In genomic region chr2:154642005-154642459, GRCm38 (mm10) we compare ENCODE assay signal across 18 mouse cellular contexts. TPM values are rescaled to one million over a fixed set of nuclear protein-coding genes. Genes with fewer than 3 reads are reported as not detected.
DNase-seq lines count a peak whose midpoint lies in the region; ATAC-seq and TF ChIP-seq lines count a peak whose summit lies in the region.
"Had no signal": no experiment of that assay in that cellular context is flagged by ENCODE, and none has a peak within 500 bp of the region (broad histone marks: within the 10 kb centered on the region; RNA-seq: fewer than 3 reads in every experiment).

No protein-coding gene starts in this region.

- WGBS in kidney, embryonic 16.5 days = 84% methylated on average over 9 of the region's 9 CpGs
- 56% methylated on average over 9 of the region's 9 CpGs for WGBS in intestine, postnatal 0 days
- WGBS in lung, postnatal 0 days = 70% methylated on average over 9 of the region's 9 CpGs
- WGBS in stomach, postnatal 0 days = 73% methylated on average over 9 of the region's 9 CpGs
- WGBS in neural tube, embryonic 15.5 days = 93% methylated on average over 9 of the region's 9 CpGs

- H3K27ac ChIP-seq in kidney, embryonic 16.5 days (ENCODE audit: low read length) = peak overlapping the region; percentile 89
- no peak overlapping the region for H3K27ac ChIP-seq in intestine, postnatal 0 days (ENCODE audit: low read depth, low read length)
- H3K27ac ChIP-seq in lung, postnatal 0 days (ENCODE audit: low read length) = no peak overlapping the region; the same call in 1 of the 2 replicates
- no peak overlapping the region; the same call in 1 of the 2 replicates for H3K27ac ChIP-seq in stomach, postnatal 0 days (replicated peaks)
- H3K27ac ChIP-seq in neural tube, embryonic 15.5 days (replicated peaks) = no peak overlapping the region
- H3K27ac ChIP-seq: forebrain, embryonic 15.5 days; heart, adult 2 months; hindbrain, embryonic 10.5 days had no signal

- no peak for TF ChIP-seq EP300 in lung, postnatal 0 days (IDR thresholded peaks at IDR 0.05)
- no peak for TF ChIP-seq EP300 in stomach, postnatal 0 days (optimal IDR thresholded peaks at IDR 0.05)

- no peaks in the 10 kb centered on the region for H3K27me3 ChIP-seq in kidney, embryonic 16.5 days (ENCODE audit: insufficient read depth, low read length)
- H3K27me3 ChIP-seq in intestine, postnatal 0 days (replicated peaks; ENCODE audit: control insufficient read depth, insufficient read depth, low read length) = no peaks in the 10 kb centered on the region
- H3K27me3 ChIP-seq in lung, postnatal 0 days (replicated peaks; ENCODE audit: insufficient read depth, low read length) = no peaks in the 10 kb centered on the region
- H3K27me3 ChIP-seq in stomach, postnatal 0 days (ENCODE audit: control insufficient read depth, insufficient read depth, low read length) = no peaks in the 10 kb centered on the region
- H3K27me3 ChIP-seq in neural tube, embryonic 15.5 days (replicated peaks) = no peaks in the 10 kb centered on the region
- H3K27me3 ChIP-seq: forebrain, embryonic 15.5 days; megakaryocyte, embryonic 14.5 days had no signal

- no peak overlapping the region for H3K9ac ChIP-seq in kidney, embryonic 16.5 days (replicated peaks; ENCODE audit: low read length)
- no peak overlapping the region for H3K9ac ChIP-seq in intestine, postnatal 0 days (ENCODE audit: low read depth, low read length)
- H3K9ac ChIP-seq in lung, postnatal 0 days (replicated peaks; ENCODE audit: low read depth) = no peak overlapping the region
- H3K9ac ChIP-seq in stomach, postnatal 0 days (ENCODE audit: low read length) = no peak overlapping the region
- no peak overlapping the region for H3K9ac ChIP-seq in neural tube, embryonic 15.5 days (replicated peaks)
- H3K9ac ChIP-seq: forebrain, embryonic 15.5 days had no signal

- H3K4me3 ChIP-seq in kidney, embryonic 16.5 days (ENCODE audit: low read length) = peak overlapping the region; percentile 11
- no peak overlapping the region for H3K4me3 ChIP-seq in intestine, postnatal 0 days (ENCODE audit: low read depth, low read length)
- H3K4me3 ChIP-seq in lung, postnatal 0 days (ENCODE audit: low read depth, low read length) = no peak overlapping the region
- no peak overlapping the region for H3K4me3 ChIP-seq in stomach, postnatal 0 days (ENCODE audit: low read depth, low read length)
- H3K4me3 ChIP-seq in neural tube, embryonic 15.5 days (replicated peaks) = no peak overlapping the region
- H3K4me3 ChIP-seq: forebrain, embryonic 15.5 days; heart, adult 2 months; hindbrain, embryonic 10.5 days; megakaryocyte, embryonic 14.5 days; myocyte had no signal

- H3K9me3 ChIP-seq in kidney, embryonic 16.5 days (ENCODE audit: low read length) = 0 out of 2 replicates have a peak, but pooled peaks cover 5% of the 10 kb centered on the region
- no peaks in the 10 kb centered on the region for H3K9me3 ChIP-seq in intestine, postnatal 0 days (ENCODE audit: control insufficient read depth)
- peaks cover 3% of the 10 kb centered on the region; the same call in 1 of the 2 replicates for H3K9me3 ChIP-seq in lung, postnatal 0 days (ENCODE audit: low read length)
- H3K9me3 ChIP-seq in stomach, postnatal 0 days (ENCODE audit: control insufficient read depth, low read length) = no peaks in the 10 kb centered on the region
- H3K9me3 ChIP-seq in neural tube, embryonic 15.5 days (replicated peaks) = no peaks in the 10 kb centered on the region
- H3K9me3 ChIP-seq: forebrain, embryonic 15.5 days had no signal

- H3K4me1 ChIP-seq in kidney, embryonic 16.5 days (ENCODE audit: insufficient read depth, low read length) = no peaks in the 10 kb centered on the region
- no peaks in the 10 kb centered on the region for H3K4me1 ChIP-seq in intestine, postnatal 0 days (replicated peaks; ENCODE audit: control insufficient read depth, insufficient read depth, low read length)
- H3K4me1 ChIP-seq in lung, postnatal 0 days (ENCODE audit: insufficient read depth, low read depth, low read length) = no peaks in the 10 kb centered on the region
- no peaks in the 10 kb centered on the region for H3K4me1 ChIP-seq in stomach, postnatal 0 days (replicated peaks; ENCODE audit: control insufficient read depth, insufficient read depth)
- no peaks in the 10 kb centered on the region for H3K4me1 ChIP-seq in neural tube, embryonic 15.5 days
- H3K4me1 ChIP-seq: forebrain, embryonic 15.5 days had no signal

- TF ChIP-seq CTCF in intestine, postnatal 0 days (IDR thresholded peaks at IDR 0.05; ENCODE audit: low read depth) = no peak
- no peak for TF ChIP-seq CTCF in lung, postnatal 0 days (IDR thresholded peaks at IDR 0.05)
- no peak for TF ChIP-seq CTCF in stomach, postnatal 0 days (IDR thresholded peaks at IDR 0.05; ENCODE audit: low read depth)

- peaks cover 24% of the 10 kb centered on the region for H3K36me3 ChIP-seq in kidney, embryonic 16.5 days (ENCODE audit: insufficient read depth, low read length)
- H3K36me3 ChIP-seq in intestine, postnatal 0 days (ENCODE audit: control insufficient read depth, insufficient read depth) = peaks cover 20% of the 10 kb centered on the region
- peaks cover 8% of the 10 kb centered on the region; the same call in 1 of the 2 replicates for H3K36me3 ChIP-seq in lung, postnatal 0 days (ENCODE audit: insufficient read depth, low read length)
- H3K36me3 ChIP-seq in stomach, postnatal 0 days (ENCODE audit: control insufficient read depth, insufficient read depth, low read length) = peaks cover 6% of the 10 kb centered on the region; the same call in 1 of the 2 replicates
- peaks cover 71% of the 10 kb centered on the region for H3K36me3 ChIP-seq in neural tube, embryonic 15.5 days

- H3K4me2 ChIP-seq in kidney, embryonic 16.5 days (replicated peaks; ENCODE audit: low read depth, low read length) = 0 out of 2 replicates have a peak overlapping the region, but pooled peaks have one; percentile 22
- H3K4me2 ChIP-seq in intestine, postnatal 0 days (replicated peaks; ENCODE audit: low read depth) = no peak overlapping the region; the same call in 1 of the 2 replicates
- no peak overlapping the region for H3K4me2 ChIP-seq in lung, postnatal 0 days (replicated peaks; ENCODE audit: low read depth, low read length)
- H3K4me2 ChIP-seq in stomach, postnatal 0 days (replicated peaks; ENCODE audit: low read depth) = no peak overlapping the region
- H3K4me2 ChIP-seq in neural tube, embryonic 15.5 days = no peak overlapping the region
- H3K4me2 ChIP-seq: forebrain, embryonic 15.5 days had no signal

- no peak for DNase-seq in kidney, postnatal 36 days
- peak; percentile 59 for DNase-seq in lung, postnatal 0 days (ENCODE audit: low spot score)
- no peak for DNase-seq in stomach, postnatal 0 days (ENCODE audit: low spot score)
- no peak for DNase-seq in right cerebral cortex, postnatal 36 days (ENCODE audit: low spot score in 2 of 2)
- DNase-seq: cerebellum, adult 9-10 months; gastrocnemius, postnatal 14 days; heart, adult 2 months; midbrain, embryonic 14.5 days; right cerebral cortex, postnatal 14 days had no signal

- peak; percentile 71 for ATAC-seq in kidney, embryonic 16.5 days (ENCODE audit: low FRiP score, low TSS enrichment)
- ATAC-seq in intestine, postnatal 0 days = peak; percentile 53
- ATAC-seq in lung, postnatal 0 days = peak; percentile 49
- ATAC-seq in stomach, postnatal 0 days (ENCODE audit: low FRiP score, low TSS enrichment) = peak; percentile 21; the same call in 1 of the 2 replicates
- ATAC-seq in neural tube, embryonic 15.5 days (ENCODE audit: low FRiP score) = no peak
- ATAC-seq: forebrain, embryonic 15.5 days had no signal

RNA-seq across cellular contexts. Expression of gene Chmp4b, which starts 9.5 kb away (rescaled TPM):
- 18.0 and 20.7 TPM in 2 replicates for polyA plus RNA-seq in kidney, embryonic 16.5 days (2015; fragmentation: Nextera tagmentation; extraction: Ambion mirVana)
- 60.8 and 62.4 TPM in 2 replicates for polyA plus RNA-seq in intestine, postnatal 0 days (2015; fragmentation: Nextera tagmentation; extraction: Ambion mirVana)
- polyA plus RNA-seq in lung, postnatal 0 days (2015; fragmentation: Nextera tagmentation; extraction: Ambion mirVana) = 33.1 and 33.7 TPM in 2 replicates
- 37.3 and 42.7 TPM in 2 replicates for polyA plus RNA-seq in stomach, postnatal 0 days (2015; fragmentation: Nextera tagmentation; extraction: Ambion mirVana)
- polyA plus RNA-seq in neural tube, embryonic 15.5 days (2015; fragmentation: Nextera tagmentation; extraction: Ambion mirVana) = 29.6 and 31.5 TPM in 2 replicates

RNA-seq across cellular contexts. Expression of gene 4930519P11Rik, which starts 28.8 kb away (rescaled TPM):
- polyA plus RNA-seq in kidney, embryonic 16.5 days (2015; fragmentation: Nextera tagmentation; extraction: Ambion mirVana) = 0.40 TPM in 1 of 2 replicates, not detected in the other
- 0.26 TPM in 1 of 2 replicates, not detected in the other for polyA plus RNA-seq in intestine, postnatal 0 days (2015; fragmentation: Nextera tagmentation; extraction: Ambion mirVana)
- polyA plus RNA-seq in lung, postnatal 0 days (2015; fragmentation: Nextera tagmentation; extraction: Ambion mirVana) = 0.40 and 0.61 TPM in 2 replicates
- 0.22 and 0.28 TPM in 2 replicates for polyA plus RNA-seq in stomach, postnatal 0 days (2015; fragmentation: Nextera tagmentation; extraction: Ambion mirVana)
- 0.35 and 0.55 TPM in 2 replicates for polyA plus RNA-seq in neural tube, embryonic 15.5 days (2015; fragmentation: Nextera tagmentation; extraction: Ambion mirVana)
- polyA plus RNA-seq: embryonic facial prominence, embryonic 14.5 days; heart, embryonic 16.5 days; hindbrain, embryonic 10.5 days had no signal

RNA-seq across cellular contexts. Expression of gene Zfp341, which starts 28.9 kb away (rescaled TPM):
- polyA plus RNA-seq in kidney, embryonic 16.5 days (2015; fragmentation: Nextera tagmentation; extraction: Ambion mirVana) = 1.2 and 1.3 TPM in 2 replicates
- 0.17 and 0.44 TPM in 2 replicates for polyA plus RNA-seq in intestine, postnatal 0 days (2015; fragmentation: Nextera tagmentation; extraction: Ambion mirVana)
- 0.76 and 1.0 TPM in 2 replicates for polyA plus RNA-seq in lung, postnatal 0 days (2015; fragmentation: Nextera tagmentation; extraction: Ambion mirVana)
- 0.27 and 0.45 TPM in 2 replicates for polyA plus RNA-seq in stomach, postnatal 0 days (2015; fragmentation: Nextera tagmentation; extraction: Ambion mirVana)
- 2.1 and 2.3 TPM in 2 replicates for polyA plus RNA-seq in neural tube, embryonic 15.5 days (2015; fragmentation: Nextera tagmentation; extraction: Ambion mirVana)

RNA-seq across cellular contexts. Expression of gene Pxmp4, which starts 38.5 kb away (rescaled TPM):
- 31.8 and 32.9 TPM in 2 replicates for polyA plus RNA-seq in kidney, embryonic 16.5 days (2015; fragmentation: Nextera tagmentation; extraction: Ambion mirVana)
- 62.5 and 66.6 TPM in 2 replicates for polyA plus RNA-seq in intestine, postnatal 0 days (2015; fragmentation: Nextera tagmentation; extraction: Ambion mirVana)
- polyA plus RNA-seq in lung, postnatal 0 days (2015; fragmentation: Nextera tagmentation; extraction: Ambion mirVana) = 29.0 and 33.5 TPM in 2 replicates
- polyA plus RNA-seq in stomach, postnatal 0 days (2015; fragmentation: Nextera tagmentation; extraction: Ambion mirVana) = 49.7 and 52.8 TPM in 2 replicates
- polyA plus RNA-seq in neural tube, embryonic 15.5 days (2015; fragmentation: Nextera tagmentation; extraction: Ambion mirVana) = 18.1 and 22.9 TPM in 2 replicates
